Mouse (Mus musculus): ENCODE measurements around the gene Bace2. TPM values are rescaled to one million over a fixed set of nuclear protein-coding genes. Genes with fewer than 3 reads are reported as not detected.

Bace2 gene
- polyA plus RNA-seq (2012; rRNA removed), result 1.6 and 1.7 TPM in 2 replicates

- H3K4me3 ChIP-seq (ENCODE audit: insufficient read depth, low read depth, low read length), result peak within 1 kb of the TSS; percentile 53
- peak; percentile 87 for DNase-seq
- no peak within 1 kb of the TSS for H3K27ac ChIP-seq (ENCODE audit: insufficient read depth, low read depth, low read length)
- no peak for TF ChIP-seq POLR2A (IDR thresholded peaks at IDR 0.05; ENCODE audit: low read depth, low read length)
- TF ChIP-seq CTCF (conservative IDR thresholded peaks at IDR 0.05; ENCODE audit: insufficient read depth, insufficient read length, low read depth, low read length), result peak; percentile 29
- no peaks in the 10 kb centered on the region for H3K36me3 ChIP-seq (ENCODE audit: control insufficient read depth, insufficient read depth, low read length)
- WGBS, result 1% methylated on average over 58 of the region's 58 CpGs
- H3K4me1 ChIP-seq (ENCODE audit: control insufficient read depth, insufficient read depth, low read length), result no peaks in the 10 kb centered on the region
- H3K27me3 ChIP-seq (replicated peaks; ENCODE audit: control insufficient read depth, insufficient read depth, low read length), result no peaks in the 10 kb centered on the region
Observed at GRCm38 (mm10) chr16:97356499-97357187, at the start of gene Bace2. Gene Bace2 (plus strand): TSS chr16:97356742.

- TF ChIP-seq POLR2A (IDR thresholded peaks at IDR 0.05; ENCODE audit: low read depth, low read length) (no peak), CTCF (conservative IDR thresholded peaks at IDR 0.05; ENCODE audit: insufficient read depth, insufficient read length, low read depth, low read length) (no peak)
- Histone ChIP-seq H3K27ac (ENCODE audit: insufficient read depth, low read depth, low read length) (no peak overlapping the region), H3K4me3 (ENCODE audit: insufficient read depth, low read depth, low read length) (no peak overlapping the region), H3K4me1 (ENCODE audit: control insufficient read depth, insufficient read depth, low read length) (no peaks in the 10 kb centered on the region), H3K36me3 (ENCODE audit: control insufficient read depth, insufficient read depth, low read length) (no peaks in the 10 kb centered on the region), H3K27me3 (replicated peaks; ENCODE audit: control insufficient read depth, insufficient read depth, low read length) (no peaks in the 10 kb centered on the region)
- DNase-seq, result no peak
- 70% methylated on average over 4 of the region's 4 CpGs for WGBS
Observed at GRCm38 (mm10) chr16:97307594-97307993, 48.9 kb upstream of the Bace2 start.

GRCm38 (mm10) chr16:97309796-97310569 lies 46.6 kb upstream of the Bace2 start:
- H3K27me3 ChIP-seq (replicated peaks; ENCODE audit: control insufficient read depth, insufficient read depth, low read length), result no peaks in the 10 kb centered on the region
- no peak overlapping the region for H3K4me3 ChIP-seq (ENCODE audit: insufficient read depth, low read depth, low read length)
- H3K4me1 ChIP-seq (ENCODE audit: control insufficient read depth, insufficient read depth, low read length), result no peaks in the 10 kb centered on the region
- H3K36me3 ChIP-seq (ENCODE audit: control insufficient read depth, insufficient read depth, low read length), result no peaks in the 10 kb centered on the region
- TF ChIP-seq CTCF (conservative IDR thresholded peaks at IDR 0.05; ENCODE audit: insufficient read depth, insufficient read length, low read depth, low read length) (no peak), POLR2A (IDR thresholded peaks at IDR 0.05; ENCODE audit: low read depth, low read length) (no peak)
- WGBS, result 66% methylated on average over 4 of the region's 4 CpGs
- no peak for DNase-seq
- H3K27ac ChIP-seq (ENCODE audit: insufficient read depth, low read depth, low read length), result no peak overlapping the region

- WGBS, result 70% methylated on average over 1 of the region's 1 CpGs
- Histone ChIP-seq H3K36me3 (ENCODE audit: control insufficient read depth, insufficient read depth, low read length) (no peaks in the 10 kb centered on the region), H3K27ac (ENCODE audit: insufficient read depth, low read depth, low read length) (no peak overlapping the region), H3K27me3 (replicated peaks; ENCODE audit: control insufficient read depth, insufficient read depth, low read length) (no peaks in the 10 kb centered on the region), H3K4me1 (ENCODE audit: control insufficient read depth, insufficient read depth, low read length) (no peaks in the 10 kb centered on the region), H3K4me3 (ENCODE audit: insufficient read depth, low read depth, low read length) (no peak overlapping the region)
- TF ChIP-seq POLR2A (IDR thresholded peaks at IDR 0.05; ENCODE audit: low read depth, low read length), result no peak
- no peak for TF ChIP-seq CTCF (conservative IDR thresholded peaks at IDR 0.05; ENCODE audit: insufficient read depth, insufficient read length, low read depth, low read length)
- peak; percentile 15 for DNase-seq
Observed at GRCm38 (mm10) chr16:97310570-97310846, 46.0 kb upstream of the Bace2 start.

- peak; percentile 73 for DNase-seq
- 39% methylated on average over 10 of the region's 10 CpGs for WGBS
Observed at GRCm38 (mm10) chr16:97312960-97313686, 43.4 kb upstream of the Bace2 start.

GRCm38 (mm10) chr16:97321576-97321975 lies 35.0 kb upstream of the Bace2 start:
- no peak for TF ChIP-seq POLR2A (IDR thresholded peaks at IDR 0.05; ENCODE audit: low read depth, low read length)
- no peak for TF ChIP-seq CTCF (conservative IDR thresholded peaks at IDR 0.05; ENCODE audit: insufficient read depth, insufficient read length, low read depth, low read length)
- no peak for DNase-seq
- 91% methylated on average over 3 of the region's 3 CpGs for WGBS

More at GRCm38 (mm10) chr16:97312960-97313686, 43.4 kb upstream of the Bace2 start:
- H3K27ac ChIP-seq (ENCODE audit: insufficient read depth, low read depth, low read length), result no peak overlapping the region
- H3K4me1 ChIP-seq (ENCODE audit: control insufficient read depth, insufficient read depth, low read length), result no peaks in the 10 kb centered on the region
- no peak overlapping the region for H3K4me3 ChIP-seq (ENCODE audit: insufficient read depth, low read depth, low read length)
- no peaks in the 10 kb centered on the region for H3K27me3 ChIP-seq (replicated peaks; ENCODE audit: control insufficient read depth, insufficient read depth, low read length)
- TF ChIP-seq CTCF (conservative IDR thresholded peaks at IDR 0.05; ENCODE audit: insufficient read depth, insufficient read length, low read depth, low read length), result peak; percentile 84
- no peak for TF ChIP-seq POLR2A (IDR thresholded peaks at IDR 0.05; ENCODE audit: low read depth, low read length)
- H3K36me3 ChIP-seq (ENCODE audit: control insufficient read depth, insufficient read depth, low read length), result no peaks in the 10 kb centered on the region

GRCm38 (mm10) chr16:97322604-97323003 lies 33.9 kb upstream of the Bace2 start:
- Histone ChIP-seq H3K36me3 (ENCODE audit: control insufficient read depth, insufficient read depth, low read length) (no peaks in the 10 kb centered on the region), H3K4me3 (ENCODE audit: insufficient read depth, low read depth, low read length) (no peak overlapping the region), H3K27ac (ENCODE audit: insufficient read depth, low read depth, low read length) (no peak overlapping the region), H3K4me1 (ENCODE audit: control insufficient read depth, insufficient read depth, low read length) (no peaks in the 10 kb centered on the region), H3K27me3 (replicated peaks; ENCODE audit: control insufficient read depth, insufficient read depth, low read length) (no peaks in the 10 kb centered on the region)
- TF ChIP-seq CTCF (conservative IDR thresholded peaks at IDR 0.05; ENCODE audit: insufficient read depth, insufficient read length, low read depth, low read length) (no peak), POLR2A (IDR thresholded peaks at IDR 0.05; ENCODE audit: low read depth, low read length) (no peak)
- DNase-seq, result no peak

More at GRCm38 (mm10) chr16:97321576-97321975, 35.0 kb upstream of the Bace2 start:
- no peak overlapping the region for H3K27ac ChIP-seq (ENCODE audit: insufficient read depth, low read depth, low read length)
- no peak overlapping the region for H3K4me3 ChIP-seq (ENCODE audit: insufficient read depth, low read depth, low read length)
- no peaks in the 10 kb centered on the region for H3K36me3 ChIP-seq (ENCODE audit: control insufficient read depth, insufficient read depth, low read length)
- no peaks in the 10 kb centered on the region for H3K4me1 ChIP-seq (ENCODE audit: control insufficient read depth, insufficient read depth, low read length)
- no peaks in the 10 kb centered on the region for H3K27me3 ChIP-seq (replicated peaks; ENCODE audit: control insufficient read depth, insufficient read depth, low read length)
